Mouse (Mus musculus) adrenal gland, postnatal 10 days (tissue): Measurements from ENCODE around the gene Ror1. TPM values are rescaled to one million over a fixed set of nuclear protein-coding genes. Genes with fewer than 3 reads are reported as not detected.

Experiments
- total RNA-seq, 2 experiments: library from RNA; stranded (reverse); gene quantifications; 2 replicates each; pipeline ENCODE4 v1.2.3; 2021

Ror1 gene
- total RNA-seq, 2 experiments from 2014 or later = 5.5 to 6.2 TPM

Other genes starting within 250 kb of the Ror1 start
- gene Pgm1, start 166.4 kb upstream of the Ror1 start, total RNA-seq = 100 to 1,000 TPM; 137 to 157 TPM
- gene Itgb3bp, start 166.0 kb upstream of the Ror1 start, total RNA-seq = 1 to 10 TPM; 8.4 to 9.0 TPM